Mouse (Mus musculus) neutrophil, adult 83 days (primary cell): ENCODE results near the gene Msrb1. TPM values are rescaled to one million over a fixed set of nuclear protein-coding genes. Genes with fewer than 3 reads are reported as not detected.

Source experiments
- total RNA-seq, 2 experiments: library from RNA; stranded (reverse); gene quantifications; one replicate each; pipeline ENCODE4 v1.2.4; 2023

The Msrb1 gene
- total RNA-seq, result 1,000 to 10,000 TPM; 1,053 to 1,152 TPM

GRCm38 (mm10) chr17:24736330-24737051, at the start of gene Msrb1:
Gene Msrb1 (plus strand): TSS chr17:24736642.

GRCm38 (mm10) chr17:24689251-24690081, 47.0 kb upstream of the Msrb1 start, which contains the start of gene Syngr3:
Gene Syngr3 (minus strand): TSS chr17:24689955.

GRCm38 (mm10) chr17:24696011-24696697, 40.3 kb upstream of the Msrb1 start, which contains the start of the genes Gfer and Noxo1:
Gene Gfer (minus strand): TSS chr17:24696156.
Gene Noxo1 (plus strand): TSS chr17:24696234.

GRCm38 (mm10) chr17:24706982-24707800, 29.3 kb upstream of the Msrb1 start, which contains the start of gene Tbl3:
Gene Tbl3 (minus strand): TSS chr17:24707660.

GRCm38 (mm10) chr17:24717943-24718342, 18.5 kb upstream of the Msrb1 start, which contains the start of the genes Rnf151 and Rps2:
Gene Rnf151 (minus strand): TSS chr17:24718063.
Gene Rps2 (plus strand): TSS chr17:24718116.

GRCm38 (mm10) chr17:24724184-24724583, 12.3 kb upstream of the Msrb1 start, which contains the start of gene Ndufb10:
Gene Ndufb10 (minus strand): TSS chr17:24724478.

GRCm38 (mm10) chr17:24727618-24728017, 8.8 kb upstream of the Msrb1 start, which contains the start of gene Rpl3l:
Gene Rpl3l (plus strand): TSS chr17:24727820.

GRCm38 (mm10) chr17:24752415-24753394, 16.3 kb downstream of the Msrb1 start, which contains the start of gene Hs3st6:
Gene Hs3st6 (plus strand): TSS chr17:24752988.

Other genes starting within 250 kb of the Msrb1 start
- not detected for gene Caskin1, start 248.0 kb upstream of the Msrb1 start, total RNA-seq
- 100 to 1,000 TPM; 130 to 144 TPM for gene Traf7, start 208.7 kb upstream of the Msrb1 start, total RNA-seq
- gene Rab26, start 202.4 kb upstream of the Msrb1 start, total RNA-seq, result 1 to 10 TPM in 1 of 2 experiments, under 1 TPM in 1; 0.42 to 1.2 TPM
- gene Pkd1, start 186.8 kb upstream of the Msrb1 start, total RNA-seq, result 10 to 100 TPM; 18.7 TPM
- gene Tsc2, start 104.0 kb upstream of the Msrb1 start, total RNA-seq, result 10 to 100 TPM; 40.6 to 46.9 TPM
- gene Nthl1, start 104.0 kb upstream of the Msrb1 start, total RNA-seq, result 1 to 10 TPM; 1.0 to 3.5 TPM
- gene Slc9a3r2, start 86.3 kb upstream of the Msrb1 start, total RNA-seq, result 1 to 10 TPM; 2.0 to 2.9 TPM
- not detected for gene Npw, start 78.2 kb upstream of the Msrb1 start, total RNA-seq
- 10 to 100 TPM; 26.5 to 28.8 TPM for gene Zfp598, start 67.0 kb upstream of the Msrb1 start, total RNA-seq
- gene Syngr3, start 46.7 kb upstream of the Msrb1 start, total RNA-seq, result under 1 TPM in 1 of 2 experiments, not detected in 1; 0.20 TPM
- 1 to 10 TPM; 7.9 to 9.0 TPM for gene Gfer, start 40.5 kb upstream of the Msrb1 start, total RNA-seq
- gene Noxo1, start 40.4 kb upstream of the Msrb1 start, total RNA-seq, result 1 to 10 TPM; 1.8 to 2.2 TPM
- 10 to 100 TPM; 12.1 to 16.7 TPM for gene Tbl3, start 29.0 kb upstream of the Msrb1 start, total RNA-seq
- gene Rnf151, start 18.6 kb upstream of the Msrb1 start, total RNA-seq, result not detected
- gene Rps2, start 18.5 kb upstream of the Msrb1 start, total RNA-seq, result 100 to 1,000 TPM; 644 to 709 TPM
- 10 to 100 TPM; 71.6 to 74.1 TPM for gene Ndufb10, start 12.2 kb upstream of the Msrb1 start, total RNA-seq
- 1 to 10 TPM; 1.0 to 1.2 TPM for gene Rpl3l, start 8.8 kb upstream of the Msrb1 start, total RNA-seq
- gene Hs3st6, start 16.3 kb downstream of the Msrb1 start, total RNA-seq, result under 1 TPM in 1 of 2 experiments, not detected in 1; 0.66 TPM
- not detected for gene Meiob, start 67.6 kb downstream of the Msrb1 start, total RNA-seq
- gene Hagh, start 103.5 kb downstream of the Msrb1 start, total RNA-seq, result 10 to 100 TPM; 49.6 to 49.7 TPM
- 1 to 10 TPM; 5.1 to 6.5 TPM for gene Fahd1, start 113.7 kb downstream of the Msrb1 start, total RNA-seq
- under 1 TPM; 0.15 to 0.42 TPM for gene Igfals, start 129.4 kb downstream of the Msrb1 start, total RNA-seq
- gene Nubp2, start 149.7 kb downstream of the Msrb1 start, total RNA-seq, result 10 to 100 TPM; 36.0 to 39.5 TPM
- gene Spsb3, start 150.0 kb downstream of the Msrb1 start, total RNA-seq, result 10 to 100 TPM; 20.6 to 24.6 TPM
- gene Eme2, start 158.4 kb downstream of the Msrb1 start, total RNA-seq, result 10 to 100 TPM; 11.7 to 16.5 TPM
- 10 to 100 TPM; 14.6 to 18.9 TPM for gene Mrps34, start 158.5 kb downstream of the Msrb1 start, total RNA-seq
- 10 to 100 TPM; 15.6 to 23.0 TPM for gene Nme3, start 159.9 kb downstream of the Msrb1 start, total RNA-seq
- gene Mapk8ip3, start 200.3 kb downstream of the Msrb1 start, total RNA-seq, result 10 to 100 TPM; 61.9 to 68.8 TPM
- 10 to 100 TPM; 36.4 to 38.8 TPM for gene Jpt2, start 224.0 kb downstream of the Msrb1 start, total RNA-seq